Mouse (Mus musculus) heart, adult 2 months (tissue): ENCODE measurements at regions not wholly inside any gene's neighbourhood (a gene's known extent, or its start where the extent isn't known, plus 50 kb on each side); places are given as distances from the start of the nearest gene placed in this dataset.

Source experiments
- CTCF ChIP-seq: fragments of 200-600 bp; IDR thresholded peaks from 2 replicates; pipeline ENCODE4 v1.8.1; 2022; ENCODE audit warnings: antibody characterized with exemption, mild to moderate bottlenecking, moderate library complexity
- EP300 ChIP-seq: fragments of 200-500 bp; IDR thresholded peaks from 2 replicates; pipeline ENCODE4 v1.6.1; 2011; ENCODE audit warnings: low read depth, low read length, control low read depth; ENCODE audit not compliant: insufficient read depth
- POLR2A ChIP-seq: fragments of 200-500 bp; IDR thresholded peaks from 2 replicates; pipeline ENCODE4 v1.6.1; 2011; ENCODE audit warnings: mild to moderate bottlenecking, low read depth, low read length, control low read depth; ENCODE audit not compliant: insufficient read depth

- no peak for TF ChIP-seq CTCF
- TF ChIP-seq EP300 = no peak
- TF ChIP-seq POLR2A = no peak
Measured at GRCm38 (mm10) chr15:96180036-96180435, 107.3 kb upstream of the Arid2 start.
